Comparison of ENCODE assay signal across 8 mouse cellular contexts in the genomic region with DNA sequence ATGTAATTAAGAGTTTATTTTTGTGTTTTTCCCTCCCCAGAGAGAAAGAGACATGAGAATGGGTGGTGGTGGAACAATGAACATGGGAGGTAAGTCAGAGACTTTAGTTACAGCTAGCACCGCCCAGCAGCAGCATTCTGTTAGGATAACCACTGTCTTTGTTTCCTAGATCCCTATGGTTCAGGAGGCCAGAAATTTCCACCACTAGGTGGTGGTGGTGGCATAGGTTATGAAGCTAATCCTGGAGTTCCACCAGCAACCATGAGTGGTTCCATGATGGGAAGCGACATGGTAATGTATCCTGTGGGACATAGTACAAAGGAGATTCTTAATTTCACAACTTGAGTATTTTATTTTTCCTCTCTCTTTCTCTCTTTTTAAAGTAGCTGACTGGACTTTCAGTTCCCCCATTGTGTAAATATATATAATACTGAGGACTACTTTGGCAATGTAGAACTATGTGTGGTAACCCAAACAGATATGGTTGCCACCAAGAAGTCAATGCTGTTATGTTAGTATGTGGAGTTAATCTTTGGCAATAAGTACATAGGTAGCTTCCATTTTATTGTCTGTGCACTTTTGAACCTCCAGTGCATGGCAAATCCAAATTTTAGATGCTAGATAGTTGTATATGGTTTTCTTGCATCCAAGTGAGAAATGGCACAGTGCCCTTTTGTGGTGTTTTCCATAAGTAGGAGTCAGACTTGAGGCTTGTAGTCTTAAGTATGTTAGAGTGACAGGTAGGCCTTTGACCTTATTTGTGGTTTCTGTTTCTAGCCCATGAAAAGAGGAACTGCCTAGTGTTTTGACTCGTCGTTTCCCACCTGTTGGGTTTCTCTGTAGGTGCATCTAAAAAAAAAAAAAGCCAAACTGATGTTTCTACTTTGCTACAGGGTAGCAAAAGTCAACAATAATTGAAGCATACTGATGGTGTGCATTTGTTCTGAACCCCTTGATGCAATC. TPM values are rescaled to one million over a fixed set of nuclear protein-coding genes. Genes with fewer than 3 reads are reported as not detected.
A peak's percentile ranks its signal among the peaks of the same experiment; 100 is the strongest.
DNase-seq lines count a peak whose midpoint lies in the region; ATAC-seq and TF ChIP-seq lines count a peak whose summit lies in the region.

No protein-coding gene starts in this region.

- WGBS in thymus, adult 2 months = 48% methylated on average over 4 of the region's 4 CpGs

- no peak overlapping the region for H3ac ChIP-seq in myocyte (ENCODE audit: control insufficient read depth, insufficient read length)

- TF ChIP-seq CTCF in thymus, adult 2 months (IDR thresholded peaks at IDR 0.05; ENCODE audit: borderline replicate concordance, control insufficient read depth, extremely low read depth, insufficient read depth, low read length, poor library complexity) = no peak

- no peak overlapping the region for H3K4me2 ChIP-seq in myocyte (ENCODE audit: low read depth)

- H3K4me1 ChIP-seq in thymus, adult 2 months (replicated peaks; ENCODE audit: control insufficient read depth, insufficient read depth, low read length) = peaks cover 2% of the 10 kb centered on the region; the same call in 1 of the 2 replicates

- H3K4me3 ChIP-seq in thymus, adult 2 months (ENCODE audit: control insufficient read depth, insufficient read depth, low read length) = no peak overlapping the region
- H3K4me3 ChIP-seq in myocyte = no peak overlapping the region

- DNase-seq in frontal cortex, postnatal 10 days (ENCODE audit: low spot score in 2 of 2) = no peak
- peak; percentile 28 for DNase-seq in thymus, adult 2 months
- DNase-seq in thymus, postnatal 10 days (ENCODE audit: low spot score in 2 of 2) = no peak
- peak; percentile 68 for DNase-seq in kidney, postnatal 14 days
- no peak for DNase-seq in ovary, postnatal 36 days (ENCODE audit: low spot score)

- 0 out of 2 replicates have a peak, but pooled peaks have one; percentile 38 for ATAC-seq in frontal cortex, adult (ENCODE audit: low TSS enrichment)
- ATAC-seq in common myeloid progenitor, adult 5-6 weeks (replicated peaks; ENCODE audit: low read depth, poor library complexity, severe bottlenecking) = peak; percentile 57

- H3K36me3 ChIP-seq in thymus, adult 2 months (ENCODE audit: control insufficient read depth, insufficient read depth, low read length) = peaks cover 96% of the 10 kb centered on the region
- H3K36me3 ChIP-seq in myocyte (ENCODE audit: control insufficient read depth, insufficient read depth) = peaks cover 74% of the 10 kb centered on the region

- H3K27ac ChIP-seq in thymus, adult 2 months (ENCODE audit: control insufficient read depth, insufficient read depth, low read length) = no peak overlapping the region

- no peak for TF ChIP-seq POLR2A in thymus, adult 2 months (IDR thresholded peaks at IDR 0.05; ENCODE audit: control insufficient read depth, extremely low read depth, insufficient read depth, low read length, poor library complexity)
- TF ChIP-seq POLR2A in myocyte (IDR thresholded peaks at IDR 0.05; ENCODE audit: insufficient read length, low read depth) = peak; percentile 20

- peaks cover 100% of the 10 kb centered on the region for H3K79me2 ChIP-seq in myocyte (ENCODE audit: control insufficient read depth, insufficient read depth)

- H3K27me3 ChIP-seq in thymus, adult 2 months (ENCODE audit: control insufficient read depth, insufficient read depth, low read length) = no peaks in the 10 kb centered on the region
- no peaks in the 10 kb centered on the region for H3K27me3 ChIP-seq in myocyte (ENCODE audit: control insufficient read depth, insufficient read depth, insufficient read length)

TF ChIP-seq in myocyte, 11 proteins besides CTCF, POLR2A, EP300 and RAD21:
- TF ChIP-seq USF1 (IDR thresholded peaks at IDR 0.05; ENCODE audit: low read depth) (no peak), REST (IDR thresholded peaks at IDR 0.05; ENCODE audit: insufficient read depth, insufficient read length) (no peak), POLR2AphosphoS2 (IDR thresholded peaks at IDR 0.05; ENCODE audit: insufficient read length, low read depth) (peak; percentile 23), MYOD1 (IDR thresholded peaks at IDR 0.05; ENCODE audit: control insufficient read depth in 1 of 3, insufficient read length in 2 of 3, low read depth in 2 of 3) (no peak), SRF (IDR thresholded peaks at IDR 0.05; ENCODE audit: control insufficient read depth, insufficient read length, low read depth) (no peak)
TF ChIP-seq in myocyte: peak in this region for 1.

RNA-seq across cellular contexts. Expression of a gene that starts 6.4 kb away (rescaled TPM):
- 141 and 226 TPM in 2 replicates for polyA plus RNA-seq in thymus, adult 2 months (2012; rRNA removed)
- 1,035 and 1,115 TPM in 2 replicates for total RNA-seq in common myeloid progenitor, adult 5-6 weeks (2017)
- polyA plus RNA-seq in myocyte (2012; fragmentation: generic; extraction: Trizol) = 87.5 TPM

RNA-seq across cellular contexts. Expression of a gene that starts 33.4 kb away (rescaled TPM):
- polyA plus RNA-seq in thymus, adult 2 months (2012; rRNA removed) = 6.2 and 6.3 TPM in 2 replicates
- 19.1 and 23.1 TPM in 2 replicates for total RNA-seq in common myeloid progenitor, adult 5-6 weeks (2017)
- 1.6 TPM for polyA plus RNA-seq in myocyte (2012; fragmentation: generic; extraction: Trizol)

RNA-seq across cellular contexts. Expression of a gene that starts 49.7 kb away (rescaled TPM):
- 6.4 and 8.2 TPM in 2 replicates for polyA plus RNA-seq in thymus, adult 2 months (2012; rRNA removed)
- total RNA-seq in common myeloid progenitor, adult 5-6 weeks (2017) = 20.4 and 25.7 TPM in 2 replicates
- polyA plus RNA-seq in myocyte (2012; fragmentation: generic; extraction: Trizol) = not detected

RNA-seq across cellular contexts. Expression of a gene that starts 59.6 kb away (rescaled TPM):
- polyA plus RNA-seq in thymus, adult 2 months (2012; rRNA removed) = 7.9 and 8.9 TPM in 2 replicates
- total RNA-seq in common myeloid progenitor, adult 5-6 weeks (2017) = 40.8 and 57.0 TPM in 2 replicates
- polyA plus RNA-seq in myocyte (2012; fragmentation: generic; extraction: Trizol) = 6.7 TPM

Comparison
In these comparisons a context has a peak if more than half of its experiments do, and no peak if none do; other contexts are left out.
1. DNase-seq: peak in thymus, adult 2 months (single experiment) and kidney, postnatal 14 days (single experiment); none in frontal cortex, postnatal 10 days (0 of 2), thymus, postnatal 10 days (0 of 2) and ovary, postnatal 36 days (single experiment).